Mouse (Mus musculus): ENCODE data around the gene Stard3nl.
"Not testable (repeated sequence)": the region's sequence is repeated elsewhere in the genome, so short reads cannot be mapped to it uniquely, and the experiment has no call there.

Stard3nl gene

GRCm38 (mm10) chr13:19381112-19381828, 14.3 kb downstream of the Stard3nl start:
- DNase-seq = no peak

- DNase-seq = no peak
Observed at GRCm38 (mm10) chr13:19379313-19379712, 16.3 kb downstream of the Stard3nl start.

GRCm38 (mm10) chr13:19372133-19372729, 23.4 kb downstream of the Stard3nl start:
- DNase-seq = no peak

- no peak for DNase-seq
Observed at GRCm38 (mm10) chr13:19368817-19369216, 26.8 kb downstream of the Stard3nl start.

GRCm38 (mm10) chr13:19367536-19367935, 28.1 kb downstream of the Stard3nl start:
- DNase-seq = no peak

- DNase-seq = no peak
Observed at GRCm38 (mm10) chr13:19366866-19367265, 28.7 kb downstream of the Stard3nl start.

- peak; percentile 62 for DNase-seq
Observed at GRCm38 (mm10) chr13:19365596-19365995, 30.0 kb downstream of the Stard3nl start.

GRCm38 (mm10) chr13:19364245-19364772, 31.3 kb downstream of the Stard3nl start:
- peak; percentile 47 for DNase-seq

GRCm38 (mm10) chr13:19362358-19362757, 33.2 kb downstream of the Stard3nl start:
- no peak for DNase-seq

- no peak for DNase-seq
Observed at GRCm38 (mm10) chr13:19358027-19358426, 37.6 kb downstream of the Stard3nl start.

GRCm38 (mm10) chr13:19357301-19357700, 38.3 kb downstream of the Stard3nl start:
- DNase-seq = no peak

- DNase-seq = peak; percentile 34
Observed at GRCm38 (mm10) chr13:19356720-19357119, 38.9 kb downstream of the Stard3nl start.

GRCm38 (mm10) chr13:19356120-19356519, 39.5 kb downstream of the Stard3nl start:
- DNase-seq = no peak

- DNase-seq = no peak
Observed at GRCm38 (mm10) chr13:19352795-19353194, 42.8 kb downstream of the Stard3nl start.

- DNase-seq = not testable (repeated sequence)
Observed at GRCm38 (mm10) chr13:19340356-19340755, 55.2 kb downstream of the Stard3nl start.

GRCm38 (mm10) chr13:19336310-19336709, 59.3 kb downstream of the Stard3nl start:
- DNase-seq = not testable (repeated sequence)

Measured in thymus, postnatal 25 days (tissue).